Mouse (Mus musculus): ENCODE data around the gene AC131692.1. TPM values are rescaled to one million over a fixed set of nuclear protein-coding genes. Genes with fewer than 3 reads are reported as not detected.

AC131692.1 gene
- polyA plus RNA-seq, 1 experiment, result 5.9 TPM

DNA sequence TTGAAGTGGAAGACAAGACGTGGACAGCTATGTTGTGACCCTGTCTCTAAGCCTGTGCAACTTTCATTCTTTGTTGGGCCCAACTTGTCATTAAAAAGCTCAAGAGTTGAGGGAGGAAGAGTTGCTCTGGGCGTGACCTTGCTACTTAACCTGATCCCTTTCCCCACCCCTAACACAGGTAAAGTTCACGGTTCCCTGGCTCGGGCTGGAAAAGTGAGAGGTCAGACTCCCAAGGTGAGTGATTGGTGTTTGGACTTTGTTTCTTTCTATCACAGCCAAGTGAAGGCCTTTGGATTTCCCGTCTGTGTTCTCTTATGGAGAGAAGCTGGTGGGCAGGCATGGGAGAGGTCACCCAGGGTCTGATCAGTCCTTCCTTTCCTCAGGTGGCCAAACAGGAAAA is 35.3 kb upstream of the AC131692.1 start:
- H3K4me1 ChIP-seq (ENCODE audit: control insufficient read depth, insufficient read depth, low read length), result no peaks in the 10 kb centered on the region
- no peaks in the 10 kb centered on the region for H3K9me3 ChIP-seq (replicated peaks; ENCODE audit: control insufficient read depth, insufficient read depth, low read length, poor library complexity, severe bottlenecking)
- H3K27me3 ChIP-seq (ENCODE audit: control insufficient read depth, insufficient read depth, low read length, poor library complexity, severe bottlenecking), result no peaks in the 10 kb centered on the region
- H3K4me3 ChIP-seq (ENCODE audit: low read depth, low read length), result peak overlapping the region; percentile 89
- peaks cover 32% of the 10 kb centered on the region for H3K36me3 ChIP-seq (ENCODE audit: control insufficient read depth, insufficient read depth, low read length, poor library complexity, severe bottlenecking)
- H3K27ac ChIP-seq (ENCODE audit: insufficient read depth, low read length), result peak overlapping the region; percentile 26; the same call in 1 of the 2 replicates
- peak overlapping the region; percentile 84 for H3K9ac ChIP-seq (ENCODE audit: low read depth, poor library complexity, severe bottlenecking)
- TF ChIP-seq CTCF (IDR thresholded peaks at IDR 0.05; ENCODE audit: low read depth, low read length), result no peak
- TF ChIP-seq EP300 (IDR thresholded peaks at IDR 0.05; ENCODE audit: insufficient read depth, low read depth, low read length), result no peak
- no peak for TF ChIP-seq POLR2A (IDR thresholded peaks at IDR 0.05; ENCODE audit: insufficient read depth, low read length)

DNA sequence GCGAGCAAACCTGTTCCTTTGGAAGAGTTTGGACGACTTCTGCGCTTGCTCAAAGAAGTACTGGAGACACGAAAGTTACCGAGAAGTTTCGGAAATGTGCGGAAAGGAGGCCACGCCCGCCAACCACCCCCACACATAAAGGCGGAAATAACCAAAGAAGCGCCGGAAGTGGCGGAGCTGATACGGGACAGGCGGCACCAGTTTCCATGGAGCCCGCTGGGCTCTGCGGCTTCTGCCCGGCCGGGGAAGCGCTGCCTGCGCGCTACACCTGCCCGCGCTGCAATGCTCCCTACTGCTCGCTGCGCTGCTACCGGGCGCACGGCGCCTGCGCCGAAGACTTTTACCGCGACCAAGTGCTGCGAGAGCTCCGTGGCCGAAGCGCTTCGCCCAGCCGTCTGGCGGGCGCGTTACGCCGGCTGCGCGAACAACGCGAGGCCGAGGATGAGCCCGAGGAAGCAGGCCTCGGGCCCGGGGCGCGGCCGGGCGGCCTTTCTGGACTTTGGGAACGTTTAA is 33.1 kb upstream of the AC131692.1 start, which contains the start of gene Znhit2:
Gene Znhit2 (plus strand): TSS at position 172 of the 513 bp plus-strand sequence.
- Histone ChIP-seq H3K9me3 (replicated peaks; ENCODE audit: control insufficient read depth, insufficient read depth, low read length, poor library complexity, severe bottlenecking) (no peaks in the 10 kb centered on the region), H3K4me3 (ENCODE audit: low read depth, low read length) (peak within 1 kb of the TSS; percentile 97), H3K27me3 (ENCODE audit: control insufficient read depth, insufficient read depth, low read length, poor library complexity, severe bottlenecking) (no peaks in the 10 kb centered on the region), H3K36me3 (ENCODE audit: control insufficient read depth, insufficient read depth, low read length, poor library complexity, severe bottlenecking) (peaks cover 15% of the 10 kb centered on the region), H3K9ac (ENCODE audit: low read depth, poor library complexity, severe bottlenecking) (peak within 1 kb of the TSS; percentile 90), H3K4me1 (ENCODE audit: control insufficient read depth, insufficient read depth, low read length) (no peaks in the 10 kb centered on the region), H3K27ac (ENCODE audit: insufficient read depth, low read length) (peak within 1 kb of the TSS; percentile 85)
- TF ChIP-seq CTCF (IDR thresholded peaks at IDR 0.05; ENCODE audit: low read depth, low read length), result no peak
- no peak for TF ChIP-seq EP300 (IDR thresholded peaks at IDR 0.05; ENCODE audit: insufficient read depth, low read depth, low read length)
- TF ChIP-seq POLR2A (IDR thresholded peaks at IDR 0.05; ENCODE audit: insufficient read depth, low read length), result no peak

GRCm38 (mm10) chr19:6061641-6062302 is 32.4 kb upstream of the AC131692.1 start:
- TF ChIP-seq POLR2A (IDR thresholded peaks at IDR 0.05; ENCODE audit: insufficient read depth, low read length), result no peak
- peak overlapping the region; percentile 97 for H3K4me3 ChIP-seq (ENCODE audit: low read depth, low read length)
- H3K9ac ChIP-seq (ENCODE audit: low read depth, poor library complexity, severe bottlenecking), result peak overlapping the region; percentile 90
- H3K27me3 ChIP-seq (ENCODE audit: control insufficient read depth, insufficient read depth, low read length, poor library complexity, severe bottlenecking), result no peaks in the 10 kb centered on the region
- H3K4me1 ChIP-seq (ENCODE audit: control insufficient read depth, insufficient read depth, low read length), result no peaks in the 10 kb centered on the region
- no peaks in the 10 kb centered on the region for H3K9me3 ChIP-seq (replicated peaks; ENCODE audit: control insufficient read depth, insufficient read depth, low read length, poor library complexity, severe bottlenecking)
- peaks cover 15% of the 10 kb centered on the region for H3K36me3 ChIP-seq (ENCODE audit: control insufficient read depth, insufficient read depth, low read length, poor library complexity, severe bottlenecking)
- H3K27ac ChIP-seq (ENCODE audit: insufficient read depth, low read length), result peak overlapping the region; percentile 42

- no peaks in the 10 kb centered on the region for H3K9me3 ChIP-seq (replicated peaks; ENCODE audit: control insufficient read depth, insufficient read depth, low read length, poor library complexity, severe bottlenecking)
- peak overlapping the region; percentile 97; the same call in 1 of the 2 replicates for H3K4me3 ChIP-seq (ENCODE audit: low read depth, low read length)
- H3K36me3 ChIP-seq (ENCODE audit: control insufficient read depth, insufficient read depth, low read length, poor library complexity, severe bottlenecking), result peaks cover 15% of the 10 kb centered on the region
- H3K4me1 ChIP-seq (ENCODE audit: control insufficient read depth, insufficient read depth, low read length), result no peaks in the 10 kb centered on the region
- TF ChIP-seq POLR2A (IDR thresholded peaks at IDR 0.05; ENCODE audit: insufficient read depth, low read length) (no peak), EP300 (IDR thresholded peaks at IDR 0.05; ENCODE audit: insufficient read depth, low read depth, low read length) (no peak)
- H3K27me3 ChIP-seq (ENCODE audit: control insufficient read depth, insufficient read depth, low read length, poor library complexity, severe bottlenecking), result no peaks in the 10 kb centered on the region
- peak overlapping the region; percentile 90 for H3K9ac ChIP-seq (ENCODE audit: low read depth, poor library complexity, severe bottlenecking)
- no peak overlapping the region for H3K27ac ChIP-seq (ENCODE audit: insufficient read depth, low read length)
Measured at GRCm38 (mm10) chr19:6062418-6062817, 31.8 kb upstream of the AC131692.1 start.

DNA sequence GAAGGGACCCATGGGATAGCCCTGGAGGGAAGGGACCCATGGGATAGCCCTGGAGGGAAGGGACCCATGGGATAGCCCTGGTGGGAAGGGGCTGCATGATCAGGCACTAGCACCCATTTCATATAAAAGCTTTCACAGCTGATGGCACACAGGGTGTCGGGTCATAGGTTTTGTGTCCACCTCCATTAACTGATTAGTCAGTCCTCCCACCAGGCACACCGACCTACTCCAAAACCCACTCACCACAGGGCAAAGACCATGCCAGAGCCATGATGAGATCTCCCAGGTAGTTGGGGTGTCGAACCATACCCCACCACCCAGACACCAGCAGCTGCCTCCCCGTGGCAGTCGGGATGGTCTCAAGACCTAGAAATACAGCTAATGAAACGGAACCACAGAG is 31.1 kb upstream of the AC131692.1 start:
- no peak overlapping the region for H3K27ac ChIP-seq (ENCODE audit: insufficient read depth, low read length)
- TF ChIP-seq POLR2A (IDR thresholded peaks at IDR 0.05; ENCODE audit: insufficient read depth, low read length) (no peak), CTCF (IDR thresholded peaks at IDR 0.05; ENCODE audit: low read depth, low read length) (no peak), EP300 (IDR thresholded peaks at IDR 0.05; ENCODE audit: insufficient read depth, low read depth, low read length) (no peak)
- H3K4me1 ChIP-seq (ENCODE audit: control insufficient read depth, insufficient read depth, low read length), result peaks cover under 1% of the 10 kb centered on the region
- peaks cover 15% of the 10 kb centered on the region for H3K36me3 ChIP-seq (ENCODE audit: control insufficient read depth, insufficient read depth, low read length, poor library complexity, severe bottlenecking)
- H3K9ac ChIP-seq (ENCODE audit: low read depth, poor library complexity, severe bottlenecking), result no peak overlapping the region
- no peak overlapping the region for H3K4me3 ChIP-seq (ENCODE audit: low read depth, low read length)
- H3K27me3 ChIP-seq (ENCODE audit: control insufficient read depth, insufficient read depth, low read length, poor library complexity, severe bottlenecking), result no peaks in the 10 kb centered on the region
- no peaks in the 10 kb centered on the region for H3K9me3 ChIP-seq (replicated peaks; ENCODE audit: control insufficient read depth, insufficient read depth, low read length, poor library complexity, severe bottlenecking)

DNA sequence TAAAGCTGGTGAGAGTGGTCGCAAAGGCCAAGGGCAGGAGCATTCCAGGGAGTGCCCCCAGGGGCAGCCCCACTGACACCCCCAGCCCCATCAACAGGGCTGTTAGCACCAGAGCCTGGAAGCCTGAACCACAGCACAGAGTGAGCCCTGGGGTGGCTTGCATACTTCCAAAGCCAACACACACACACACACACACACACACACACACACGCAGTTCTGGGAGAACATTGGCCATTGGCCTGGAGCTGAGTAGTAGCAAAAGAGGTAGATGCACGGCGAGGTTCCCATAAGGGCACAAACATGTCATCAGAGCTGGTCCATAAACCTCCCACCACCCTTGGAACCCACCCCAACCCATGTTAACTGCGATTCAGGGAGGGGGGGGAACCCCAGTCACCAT is 27.6 kb upstream of the AC131692.1 start:
- H3K4me1 ChIP-seq (ENCODE audit: control insufficient read depth, insufficient read depth, low read length), result peaks cover 2% of the 10 kb centered on the region
- TF ChIP-seq CTCF (IDR thresholded peaks at IDR 0.05; ENCODE audit: low read depth, low read length) (no peak), EP300 (IDR thresholded peaks at IDR 0.05; ENCODE audit: insufficient read depth, low read depth, low read length) (no peak), POLR2A (IDR thresholded peaks at IDR 0.05; ENCODE audit: insufficient read depth, low read length) (no peak)
- peak overlapping the region; percentile 44 for H3K4me3 ChIP-seq (ENCODE audit: low read depth, low read length)
- H3K27me3 ChIP-seq (ENCODE audit: control insufficient read depth, insufficient read depth, low read length, poor library complexity, severe bottlenecking), result no peaks in the 10 kb centered on the region
- H3K27ac ChIP-seq (ENCODE audit: insufficient read depth, low read length), result no peak overlapping the region
- H3K36me3 ChIP-seq (ENCODE audit: control insufficient read depth, insufficient read depth, low read length, poor library complexity, severe bottlenecking), result no peaks in the 10 kb centered on the region
- no peaks in the 10 kb centered on the region for H3K9me3 ChIP-seq (replicated peaks; ENCODE audit: control insufficient read depth, insufficient read depth, low read length, poor library complexity, severe bottlenecking)
- peak overlapping the region; percentile 74 for H3K9ac ChIP-seq (ENCODE audit: low read depth, poor library complexity, severe bottlenecking)

All from ES-Bruce4 (cell line).